Mouse (Mus musculus): Measurements from ENCODE around the gene Hdhd5. TPM values are rescaled to one million over a fixed set of nuclear protein-coding genes. Genes with fewer than 3 reads are reported as not detected.

The Hdhd5 gene
- polyA plus RNA-seq, 1 experiment: 33.0 TPM

- Histone ChIP-seq H3K4me3 (ENCODE audit: control insufficient read depth, low read depth, low read length) (no peak overlapping the region), H3K4me1 (ENCODE audit: control insufficient read depth, insufficient read depth, low read length) (peaks cover 12% of the 10 kb centered on the region), H3K36me3 (ENCODE audit: control insufficient read depth, insufficient read depth, low read length) (no peaks in the 10 kb centered on the region), H3K27ac (ENCODE audit: control insufficient read depth, insufficient read depth, low read depth, low read length) (no peak overlapping the region), H3K27me3 (ENCODE audit: control insufficient read depth, insufficient read depth, low read length) (no peaks in the 10 kb centered on the region)
- TF ChIP-seq POLR2A (IDR thresholded peaks at IDR 0.05; ENCODE audit: control insufficient read depth, low read depth, low read length) (no peak), CTCF (IDR thresholded peaks at IDR 0.05; ENCODE audit: control insufficient read depth, insufficient read depth, insufficient replicate concordance, low read depth, low read length) (no peak)
These were observed 62.9 kb downstream of the Hdhd5 start for GRCm38 (mm10) chr6:120468259-120468658.

DNA sequence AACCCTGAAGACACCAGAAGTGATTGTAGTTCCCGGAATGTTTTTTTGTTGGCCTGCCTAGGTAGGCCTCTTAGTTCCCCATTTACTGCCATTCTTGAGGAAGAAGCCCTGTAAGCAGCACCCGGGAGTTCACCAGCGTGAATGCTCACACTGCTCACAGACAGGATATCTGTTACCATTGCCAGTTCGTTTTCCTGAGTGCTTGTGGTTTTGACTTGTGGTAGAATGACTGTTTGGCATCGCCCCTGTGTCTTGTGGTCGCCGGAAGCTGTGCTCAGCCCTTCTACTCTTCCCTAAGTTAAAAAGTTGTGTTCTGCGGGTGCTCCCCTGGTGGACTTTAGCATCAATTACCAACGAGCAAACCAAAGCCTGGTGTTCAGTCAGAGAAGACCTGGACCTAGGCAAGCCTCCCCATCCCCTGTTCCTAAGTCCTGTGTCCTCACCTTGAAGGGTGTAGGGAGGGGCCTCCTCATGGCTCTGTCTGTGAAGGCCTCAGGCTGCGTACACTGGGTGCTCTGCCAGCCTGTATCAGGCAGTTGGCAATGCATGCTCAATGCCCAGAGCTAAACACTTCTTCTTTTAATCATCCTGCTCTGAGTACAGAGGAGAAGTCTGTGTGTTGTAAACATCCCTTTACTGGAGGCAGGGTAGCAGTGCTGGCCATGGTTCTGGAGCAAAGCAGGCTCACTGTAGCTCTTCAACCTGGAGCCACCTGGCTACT is 64.3 kb downstream of the Hdhd5 start:
- H3K27me3 ChIP-seq (ENCODE audit: control insufficient read depth, insufficient read depth, low read length): no peaks in the 10 kb centered on the region
- TF ChIP-seq CTCF (IDR thresholded peaks at IDR 0.05; ENCODE audit: control insufficient read depth, insufficient read depth, insufficient replicate concordance, low read depth, low read length): no peak
- no peak for TF ChIP-seq POLR2A (IDR thresholded peaks at IDR 0.05; ENCODE audit: control insufficient read depth, low read depth, low read length)

GRCm38 (mm10) chr6:120465393-120465792 is 65.7 kb downstream of the Hdhd5 start:
- Histone ChIP-seq H3K27me3 (ENCODE audit: control insufficient read depth, insufficient read depth, low read length) (no peaks in the 10 kb centered on the region), H3K36me3 (ENCODE audit: control insufficient read depth, insufficient read depth, low read length) (no peaks in the 10 kb centered on the region), H3K4me3 (ENCODE audit: control insufficient read depth, low read depth, low read length) (no peak overlapping the region), H3K4me1 (ENCODE audit: control insufficient read depth, insufficient read depth, low read length) (peaks cover 11% of the 10 kb centered on the region), H3K27ac (ENCODE audit: control insufficient read depth, insufficient read depth, low read depth, low read length) (no peak overlapping the region)
- TF ChIP-seq CTCF (IDR thresholded peaks at IDR 0.05; ENCODE audit: control insufficient read depth, insufficient read depth, insufficient replicate concordance, low read depth, low read length): no peak
- TF ChIP-seq POLR2A (IDR thresholded peaks at IDR 0.05; ENCODE audit: control insufficient read depth, low read depth, low read length): no peak

More for the DNA sequence above, 64.3 kb downstream of the Hdhd5 start:
- Histone ChIP-seq H3K27ac (ENCODE audit: control insufficient read depth, insufficient read depth, low read depth, low read length) (no peak overlapping the region), H3K4me3 (ENCODE audit: control insufficient read depth, low read depth, low read length) (no peak overlapping the region), H3K36me3 (ENCODE audit: control insufficient read depth, insufficient read depth, low read length) (no peaks in the 10 kb centered on the region), H3K4me1 (ENCODE audit: control insufficient read depth, insufficient read depth, low read length) (peaks cover 12% of the 10 kb centered on the region)

DNA sequence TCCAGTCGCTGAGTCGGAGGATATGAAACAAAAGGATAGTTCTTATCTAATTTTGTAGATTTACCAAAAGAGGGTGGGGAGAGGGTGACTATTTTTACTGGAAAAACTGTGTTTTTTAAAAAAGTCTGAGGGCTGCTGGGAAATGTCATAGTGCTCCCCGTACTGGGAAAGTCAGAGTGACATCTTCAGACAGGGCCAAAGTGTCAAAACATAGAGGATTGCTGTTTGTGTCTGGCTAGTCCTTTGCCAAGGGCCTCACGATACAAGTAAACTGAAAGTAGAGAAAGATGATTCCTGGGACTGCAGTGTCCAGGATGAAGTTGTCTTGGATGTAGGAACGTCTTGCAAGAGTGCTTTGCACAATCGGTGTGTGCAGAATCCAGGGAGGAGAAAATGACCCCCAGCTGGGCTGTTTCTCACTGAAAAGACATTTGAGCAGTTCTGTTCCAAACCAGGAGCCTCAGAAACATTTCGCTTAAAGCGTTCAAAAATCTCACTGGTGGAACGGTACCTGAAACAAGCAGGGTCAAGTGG is 66.6 kb downstream of the Hdhd5 start:
- TF ChIP-seq POLR2A (IDR thresholded peaks at IDR 0.05; ENCODE audit: control insufficient read depth, low read depth, low read length) (no peak), CTCF (IDR thresholded peaks at IDR 0.05; ENCODE audit: control insufficient read depth, insufficient read depth, insufficient replicate concordance, low read depth, low read length) (no peak)
- Histone ChIP-seq H3K27ac (ENCODE audit: control insufficient read depth, insufficient read depth, low read depth, low read length) (no peak overlapping the region), H3K27me3 (ENCODE audit: control insufficient read depth, insufficient read depth, low read length) (no peaks in the 10 kb centered on the region), H3K4me3 (ENCODE audit: control insufficient read depth, low read depth, low read length) (no peak overlapping the region), H3K4me1 (ENCODE audit: control insufficient read depth, insufficient read depth, low read length) (peaks cover 10% of the 10 kb centered on the region), H3K36me3 (ENCODE audit: control insufficient read depth, insufficient read depth, low read length) (no peaks in the 10 kb centered on the region)

DNA sequence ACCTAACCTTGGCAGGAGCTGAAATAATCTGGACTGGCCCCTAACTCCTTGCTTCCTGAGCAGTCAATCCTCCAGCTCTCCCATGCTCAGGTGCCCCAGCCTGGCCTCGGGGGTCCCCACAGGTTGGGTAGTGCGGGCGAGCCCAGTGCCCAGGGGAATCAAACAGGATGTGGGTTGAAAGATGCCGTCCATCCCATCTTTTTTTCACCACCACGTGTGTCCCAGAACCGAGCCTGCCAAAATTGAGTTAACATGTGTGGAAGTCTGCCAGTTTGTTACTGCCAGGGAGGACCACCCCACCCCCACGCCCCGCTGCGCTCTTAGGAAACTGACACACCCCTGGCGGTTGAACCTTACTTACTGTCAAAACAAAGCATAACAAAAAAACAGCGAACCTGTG is 67.2 kb downstream of the Hdhd5 start:
- Histone ChIP-seq H3K36me3 (ENCODE audit: control insufficient read depth, insufficient read depth, low read length) (no peaks in the 10 kb centered on the region), H3K27ac (ENCODE audit: control insufficient read depth, insufficient read depth, low read depth, low read length) (0 out of 2 replicates have a peak overlapping the region, but pooled peaks have one; percentile 7), H3K27me3 (ENCODE audit: control insufficient read depth, insufficient read depth, low read length) (no peaks in the 10 kb centered on the region), H3K4me3 (ENCODE audit: control insufficient read depth, low read depth, low read length) (peak overlapping the region; percentile 88), H3K4me1 (ENCODE audit: control insufficient read depth, insufficient read depth, low read length) (peaks cover 10% of the 10 kb centered on the region)
- TF ChIP-seq CTCF (IDR thresholded peaks at IDR 0.05; ENCODE audit: control insufficient read depth, insufficient read depth, insufficient replicate concordance, low read depth, low read length): no peak
- no peak for TF ChIP-seq POLR2A (IDR thresholded peaks at IDR 0.05; ENCODE audit: control insufficient read depth, low read depth, low read length)

GRCm38 (mm10) chr6:120463086-120463871 is 67.8 kb downstream of the Hdhd5 start, which contains the start of gene Il17ra:
TSS of gene Il17ra (plus strand) at chr6:120463247.
- peak within 1 kb of the TSS; percentile 88 for H3K4me3 ChIP-seq (ENCODE audit: control insufficient read depth, low read depth, low read length)
- H3K27ac ChIP-seq (ENCODE audit: control insufficient read depth, insufficient read depth, low read depth, low read length): peak within 1 kb of the TSS; percentile 36; the same call in 1 of the 2 replicates
- no peaks in the 10 kb centered on the region for H3K36me3 ChIP-seq (ENCODE audit: control insufficient read depth, insufficient read depth, low read length)
- peaks cover 10% of the 10 kb centered on the region for H3K4me1 ChIP-seq (ENCODE audit: control insufficient read depth, insufficient read depth, low read length)
- TF ChIP-seq POLR2A (IDR thresholded peaks at IDR 0.05; ENCODE audit: control insufficient read depth, low read depth, low read length) (peak; percentile 62; the same call in 1 of the 2 replicates), CTCF (IDR thresholded peaks at IDR 0.05; ENCODE audit: control insufficient read depth, insufficient read depth, insufficient replicate concordance, low read depth, low read length) (no peak)
- no peaks in the 10 kb centered on the region for H3K27me3 ChIP-seq (ENCODE audit: control insufficient read depth, insufficient read depth, low read length)

DNA sequence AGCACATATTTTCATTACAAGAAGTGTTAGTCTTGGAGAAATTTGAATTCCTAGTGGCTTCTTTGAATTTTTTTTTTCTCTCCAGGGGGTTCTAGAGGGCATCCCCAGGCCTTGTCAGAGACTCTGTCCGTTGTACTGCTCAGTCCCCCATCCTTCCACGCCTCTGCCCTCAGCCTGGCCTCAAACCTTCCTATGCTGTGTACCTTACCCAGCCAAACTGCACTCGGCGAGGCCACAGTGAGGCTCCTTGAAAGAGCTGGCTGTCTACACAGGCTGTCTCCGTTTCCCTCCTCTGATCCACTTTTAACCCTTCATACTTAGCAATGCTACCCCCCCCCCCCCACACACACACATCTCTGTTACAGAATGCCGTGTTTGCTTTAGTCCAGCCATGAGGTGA is 68.9 kb downstream of the Hdhd5 start:
- Histone ChIP-seq H3K27me3 (ENCODE audit: control insufficient read depth, insufficient read depth, low read length) (no peaks in the 10 kb centered on the region), H3K4me3 (ENCODE audit: control insufficient read depth, low read depth, low read length) (no peak overlapping the region), H3K36me3 (ENCODE audit: control insufficient read depth, insufficient read depth, low read length) (no peaks in the 10 kb centered on the region), H3K4me1 (ENCODE audit: control insufficient read depth, insufficient read depth, low read length) (peaks cover 10% of the 10 kb centered on the region), H3K27ac (ENCODE audit: control insufficient read depth, insufficient read depth, low read depth, low read length) (no peak overlapping the region)
- TF ChIP-seq CTCF (IDR thresholded peaks at IDR 0.05; ENCODE audit: control insufficient read depth, insufficient read depth, insufficient replicate concordance, low read depth, low read length): no peak
- no peak for TF ChIP-seq POLR2A (IDR thresholded peaks at IDR 0.05; ENCODE audit: control insufficient read depth, low read depth, low read length)

Data from testis, adult 2 months (tissue).